Mouse (Mus musculus): Measurements from ENCODE around the gene Srcap. TPM values are rescaled to one million over a fixed set of nuclear protein-coding genes. Genes with fewer than 3 reads are reported as not detected.

Srcap gene
- polyA plus RNA-seq, 1 experiment from 2014 or later = 27.7 TPM

DNA sequence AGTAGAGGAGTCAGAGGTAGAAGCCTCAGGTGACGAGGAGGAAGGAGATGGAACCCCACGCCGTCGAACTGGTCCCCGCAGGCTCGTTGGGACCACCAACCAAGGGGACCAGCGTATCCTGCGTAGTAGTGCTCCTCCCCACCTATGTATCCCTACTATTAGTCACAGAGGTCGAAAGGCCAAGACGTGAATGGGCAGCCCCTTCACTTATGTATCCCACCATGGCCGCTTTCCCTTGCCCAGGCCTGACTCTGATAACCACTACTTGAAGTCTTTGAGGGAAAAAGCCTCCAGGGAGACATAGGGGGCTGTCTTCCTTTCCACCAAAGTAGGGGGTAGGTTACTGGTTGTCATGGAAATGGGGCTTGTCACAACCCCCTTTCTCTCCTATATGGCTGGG is 48.8 kb downstream of the Srcap start:
- Histone ChIP-seq H3K27me3 (ENCODE audit: control insufficient read depth, insufficient read depth, low read length) (no peaks in the 10 kb centered on the region), H3K4me1 (ENCODE audit: control insufficient read depth, insufficient read depth, low read length) (peaks cover 12% of the 10 kb centered on the region), H3K9ac (ENCODE audit: low read length) (no peak overlapping the region), H3K9me3 (replicated peaks; ENCODE audit: control insufficient read depth, low read length) (no peaks in the 10 kb centered on the region), H3K4me2 (ENCODE audit: low read depth, low read length) (no peak overlapping the region), H3K27ac (ENCODE audit: low read length) (no peak overlapping the region), H3K4me3 (ENCODE audit: low read length) (no peak overlapping the region), H3K36me3 (ENCODE audit: control insufficient read depth, insufficient read depth) (peaks cover 57% of the 10 kb centered on the region)
- no peak for ATAC-seq (replicated peaks; ENCODE audit: extremely low read depth, insufficient read depth, low FRiP score)
- 96% methylated on average over 11 of the region's 11 CpGs for WGBS

DNA sequence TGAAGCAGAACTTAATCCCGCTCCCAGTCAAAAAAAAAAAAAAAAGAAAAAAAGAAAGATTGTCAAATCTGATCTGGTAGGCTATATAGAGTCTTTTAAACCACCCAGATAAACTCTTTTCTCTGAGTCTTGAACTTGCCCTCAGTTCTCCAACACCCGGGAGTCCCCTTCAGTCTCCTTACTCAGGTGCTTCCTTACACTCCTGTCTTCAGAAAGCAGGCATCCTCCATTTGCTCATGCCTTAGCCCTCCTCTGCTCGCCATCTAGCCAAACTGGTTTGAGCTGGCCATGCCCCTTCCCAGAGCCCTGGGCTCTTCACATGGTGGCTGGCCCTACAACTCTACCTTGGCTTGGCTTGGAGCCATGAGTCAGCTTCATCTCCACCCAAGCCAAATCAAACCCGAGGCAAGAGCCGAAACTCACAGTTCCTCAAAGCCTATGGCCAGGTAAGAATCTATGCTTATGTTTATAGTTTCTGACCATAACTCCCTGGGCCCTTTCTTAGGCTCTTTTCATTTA is 49.6 kb downstream of the Srcap start, which contains the start of gene Tmem265:
Gene Tmem265, plus strand, starts transcription at position 51 of the 519 bp plus-strand sequence.
- no peak within 1 kb of the TSS for H3K4me3 ChIP-seq (ENCODE audit: low read length)
- WGBS = 85% methylated on average over 5 of the region's 5 CpGs
- H3K4me2 ChIP-seq (ENCODE audit: low read depth, low read length) = no peak within 1 kb of the TSS
- no peak within 1 kb of the TSS for H3K27ac ChIP-seq (ENCODE audit: low read length)
- ATAC-seq (replicated peaks; ENCODE audit: extremely low read depth, insufficient read depth, low FRiP score) = no peak
- H3K9ac ChIP-seq (ENCODE audit: low read length) = no peak within 1 kb of the TSS
- H3K27me3 ChIP-seq (ENCODE audit: control insufficient read depth, insufficient read depth, low read length) = no peaks in the 10 kb centered on the region
- H3K36me3 ChIP-seq (ENCODE audit: control insufficient read depth, insufficient read depth) = peaks cover 53% of the 10 kb centered on the region
- H3K4me1 ChIP-seq (ENCODE audit: control insufficient read depth, insufficient read depth, low read length) = peaks cover 12% of the 10 kb centered on the region
- H3K9me3 ChIP-seq (replicated peaks; ENCODE audit: control insufficient read depth, low read length) = no peaks in the 10 kb centered on the region

DNA sequence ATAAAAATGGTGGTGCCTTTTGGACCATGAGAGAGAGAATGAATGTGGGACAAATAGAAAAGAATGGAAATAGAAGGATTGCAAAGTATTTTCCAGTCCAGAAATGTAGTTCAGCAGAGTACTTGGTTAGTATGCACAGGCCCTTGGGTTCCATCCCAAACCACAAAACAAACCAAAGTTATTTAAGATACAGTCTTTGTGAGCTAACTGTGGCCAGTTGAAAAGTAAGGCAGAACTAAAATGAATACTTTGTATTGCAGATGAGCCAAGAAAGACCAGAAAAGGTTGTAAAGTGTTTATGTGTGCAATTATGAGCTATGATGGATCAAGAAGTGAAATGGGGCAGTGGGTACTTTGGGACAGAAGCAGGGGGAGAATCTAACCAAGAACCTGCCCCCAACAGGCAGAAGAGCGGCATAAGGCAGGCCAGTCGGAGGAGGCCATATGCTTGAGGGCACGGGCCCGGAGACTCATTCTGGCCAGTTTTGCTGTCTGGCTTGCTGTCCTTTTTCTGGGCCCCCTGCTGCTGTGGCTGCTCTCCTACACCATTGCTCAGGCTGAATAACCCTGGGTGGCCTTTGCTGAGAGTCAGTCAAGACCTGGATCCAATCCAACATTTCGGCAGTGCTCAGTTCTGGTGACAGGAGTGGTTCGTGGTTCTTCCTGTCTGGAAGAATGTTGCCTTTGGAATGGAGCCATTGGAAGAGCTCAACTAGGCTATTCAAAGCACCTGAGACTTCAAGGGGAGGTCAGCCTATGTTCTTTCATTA is 52.8 kb downstream of the Srcap start:
- Histone ChIP-seq H3K27me3 (ENCODE audit: control insufficient read depth, insufficient read depth, low read length) (no peaks in the 10 kb centered on the region), H3K27ac (ENCODE audit: low read length) (peak overlapping the region; percentile 62), H3K4me2 (ENCODE audit: low read depth, low read length) (no peak overlapping the region), H3K9ac (ENCODE audit: low read length) (no peak overlapping the region), H3K9me3 (replicated peaks; ENCODE audit: control insufficient read depth, low read length) (no peaks in the 10 kb centered on the region), H3K4me3 (ENCODE audit: low read length) (no peak overlapping the region), H3K4me1 (ENCODE audit: control insufficient read depth, insufficient read depth, low read length) (peaks cover 12% of the 10 kb centered on the region), H3K36me3 (ENCODE audit: control insufficient read depth, insufficient read depth) (peaks cover 29% of the 10 kb centered on the region)
- 41% methylated on average over 6 of the region's 6 CpGs for WGBS
- ATAC-seq (replicated peaks; ENCODE audit: extremely low read depth, insufficient read depth, low FRiP score) = peak; percentile 86

DNA sequence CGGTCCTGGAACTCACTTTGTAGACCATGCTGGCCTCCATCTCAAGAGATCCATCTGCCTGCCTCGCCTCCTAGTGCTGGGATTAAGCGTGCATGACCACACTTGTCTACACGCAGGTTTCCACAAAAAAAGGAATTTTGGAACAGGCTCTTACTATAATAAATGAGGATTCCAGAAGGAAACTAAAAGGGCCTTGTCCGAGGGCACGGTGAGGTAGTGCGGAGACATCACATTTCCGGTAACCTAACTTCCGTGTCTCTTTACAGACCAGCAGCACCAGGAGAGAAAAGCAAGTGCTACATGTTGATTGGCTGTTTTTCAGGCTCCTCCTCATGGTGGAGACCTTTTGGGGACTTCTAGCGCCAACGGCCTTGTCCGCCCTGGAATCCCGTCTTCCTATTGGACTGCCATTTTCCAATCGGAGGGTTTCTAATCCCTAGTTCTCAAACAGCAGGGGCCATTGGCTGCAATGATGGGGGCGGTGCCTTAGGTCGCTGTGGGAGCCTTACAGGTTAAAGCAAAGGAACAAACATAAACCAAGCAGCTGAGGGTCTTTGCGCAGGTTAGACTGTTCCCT is 61.2 kb downstream of the Srcap start, which contains the start of gene Phkg2:
Gene Phkg2, plus strand, starts transcription at position 446 of the 577 bp plus-strand sequence.
- H3K4me2 ChIP-seq (ENCODE audit: low read depth, low read length) = peak within 1 kb of the TSS; percentile 98
- peak within 1 kb of the TSS; percentile 86 for H3K9ac ChIP-seq (ENCODE audit: low read length)
- H3K36me3 ChIP-seq (ENCODE audit: control insufficient read depth, insufficient read depth) = peaks cover 8% of the 10 kb centered on the region
- H3K27ac ChIP-seq (ENCODE audit: low read length) = peak within 1 kb of the TSS; percentile 77
- H3K9me3 ChIP-seq (replicated peaks; ENCODE audit: control insufficient read depth, low read length) = no peaks in the 10 kb centered on the region
- peak within 1 kb of the TSS; percentile 86 for H3K4me3 ChIP-seq (ENCODE audit: low read length)
- under 1% methylated on average over 17 of the region's 17 CpGs for WGBS
- ATAC-seq (replicated peaks; ENCODE audit: extremely low read depth, insufficient read depth, low FRiP score) = peak; percentile 97
- H3K27me3 ChIP-seq (ENCODE audit: control insufficient read depth, insufficient read depth, low read length) = no peaks in the 10 kb centered on the region
- peaks cover 18% of the 10 kb centered on the region for H3K4me1 ChIP-seq (ENCODE audit: control insufficient read depth, insufficient read depth, low read length)

DNA sequence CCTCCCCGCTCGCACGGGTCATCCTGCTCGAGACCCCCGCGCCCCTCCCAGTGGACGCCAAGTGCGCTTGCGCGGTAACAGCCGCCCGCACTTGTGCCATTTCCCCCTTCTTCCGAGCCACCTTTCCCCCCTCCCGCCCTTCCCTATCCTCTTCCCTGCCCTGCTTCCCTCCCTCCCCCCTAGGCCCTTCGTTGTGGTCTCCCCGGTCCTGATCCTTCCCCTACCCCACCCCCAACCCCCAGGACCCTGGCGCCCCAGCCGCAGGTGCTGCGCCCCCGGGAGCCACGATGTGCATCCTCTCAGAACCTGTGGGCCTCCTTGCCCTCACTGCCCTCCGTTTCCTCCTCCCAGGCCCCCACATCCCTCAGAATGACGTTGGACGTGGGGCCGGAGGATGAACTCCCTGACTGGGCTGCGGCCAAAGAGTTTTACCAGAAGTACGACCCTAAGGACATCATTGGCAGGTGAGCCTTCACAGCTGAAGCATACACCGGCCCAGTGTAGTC is 61.8 kb downstream of the Srcap start:
- H3K9ac ChIP-seq (ENCODE audit: low read length) = peak overlapping the region; percentile 86
- H3K36me3 ChIP-seq (ENCODE audit: control insufficient read depth, insufficient read depth) = peaks cover 8% of the 10 kb centered on the region
- peak overlapping the region; percentile 98 for H3K4me2 ChIP-seq (ENCODE audit: low read depth, low read length)
- peak overlapping the region; percentile 77 for H3K27ac ChIP-seq (ENCODE audit: low read length)
- WGBS = 1% methylated on average over 22 of the region's 28 CpGs
- peak overlapping the region; percentile 86 for H3K4me3 ChIP-seq (ENCODE audit: low read length)
- ATAC-seq (replicated peaks; ENCODE audit: extremely low read depth, insufficient read depth, low FRiP score) = peak; percentile 52
- peaks cover 18% of the 10 kb centered on the region for H3K4me1 ChIP-seq (ENCODE audit: control insufficient read depth, insufficient read depth, low read length)
- H3K9me3 ChIP-seq (replicated peaks; ENCODE audit: control insufficient read depth, low read length) = no peaks in the 10 kb centered on the region
- no peaks in the 10 kb centered on the region for H3K27me3 ChIP-seq (ENCODE audit: control insufficient read depth, insufficient read depth, low read length)

DNA sequence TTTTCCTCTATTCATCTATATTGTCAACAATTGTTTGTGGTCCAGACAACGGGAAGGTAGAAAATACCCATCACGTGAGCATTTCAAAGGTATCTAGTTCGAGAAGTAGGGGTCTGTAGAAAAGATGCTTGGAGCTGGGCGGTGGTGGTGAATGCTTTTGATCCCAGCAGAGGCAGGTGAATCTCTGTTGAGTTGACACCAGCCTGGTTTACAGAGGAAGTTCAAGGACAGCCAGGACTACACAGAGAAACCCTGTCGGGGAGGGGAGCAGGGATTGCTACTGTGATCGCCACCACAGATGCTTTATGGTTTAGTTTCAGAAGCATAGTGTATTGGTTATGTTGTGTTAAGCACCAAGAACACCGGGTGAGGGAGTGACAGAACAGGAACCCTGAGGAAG is 62.3 kb downstream of the Srcap start:
- Histone ChIP-seq H3K27me3 (ENCODE audit: control insufficient read depth, insufficient read depth, low read length) (no peaks in the 10 kb centered on the region), H3K4me3 (ENCODE audit: low read length) (peak overlapping the region; percentile 86), H3K27ac (ENCODE audit: low read length) (peak overlapping the region; percentile 77)

DNA sequence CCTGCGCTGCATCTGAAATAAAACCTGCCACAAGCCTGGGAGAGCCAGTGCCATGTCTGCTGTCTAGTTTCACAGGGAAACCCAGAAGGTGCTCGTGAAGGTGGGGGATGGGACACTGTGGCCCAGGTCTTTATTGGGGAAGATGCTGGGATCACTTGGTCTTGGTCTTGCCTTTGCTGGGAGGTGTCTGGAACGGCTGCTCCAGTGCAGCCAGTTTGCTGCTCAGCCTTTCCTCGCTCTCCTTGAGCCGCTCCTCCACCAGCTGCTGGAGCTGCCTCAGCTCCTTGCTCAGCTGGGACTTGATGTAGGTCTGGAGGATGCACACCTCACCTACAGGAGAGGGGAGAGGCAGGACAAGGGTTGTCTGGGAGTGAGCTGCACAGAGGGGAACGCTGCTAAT is 71.5 kb downstream of the Srcap start:
- Histone ChIP-seq H3K4me3 (ENCODE audit: low read length) (no peak overlapping the region), H3K36me3 (ENCODE audit: control insufficient read depth, insufficient read depth) (peaks cover 29% of the 10 kb centered on the region), H3K9me3 (replicated peaks; ENCODE audit: control insufficient read depth, low read length) (no peaks in the 10 kb centered on the region), H3K4me1 (ENCODE audit: control insufficient read depth, insufficient read depth, low read length) (peaks cover 6% of the 10 kb centered on the region; the same call in 1 of the 2 replicates), H3K27me3 (ENCODE audit: control insufficient read depth, insufficient read depth, low read length) (no peaks in the 10 kb centered on the region), H3K9ac (ENCODE audit: low read length) (no peak overlapping the region), H3K27ac (ENCODE audit: low read length) (no peak overlapping the region), H3K4me2 (ENCODE audit: low read depth, low read length) (no peak overlapping the region)
- ATAC-seq (replicated peaks; ENCODE audit: extremely low read depth, insufficient read depth, low FRiP score) = no peak
- 90% methylated on average over 6 of the region's 6 CpGs for WGBS

More for the DNA sequence above, 62.3 kb downstream of the Srcap start:
- H3K4me1 ChIP-seq (ENCODE audit: control insufficient read depth, insufficient read depth, low read length) = peaks cover 18% of the 10 kb centered on the region
- peaks cover 5% of the 10 kb centered on the region for H3K36me3 ChIP-seq (ENCODE audit: control insufficient read depth, insufficient read depth)
- no peaks in the 10 kb centered on the region for H3K9me3 ChIP-seq (replicated peaks; ENCODE audit: control insufficient read depth, low read length)
- ATAC-seq (replicated peaks; ENCODE audit: extremely low read depth, insufficient read depth, low FRiP score) = no peak
- peak overlapping the region; percentile 98 for H3K4me2 ChIP-seq (ENCODE audit: low read depth, low read length)
- H3K9ac ChIP-seq (ENCODE audit: low read length) = peak overlapping the region; percentile 86
- 23% methylated on average over 7 of the region's 7 CpGs for WGBS

DNA sequence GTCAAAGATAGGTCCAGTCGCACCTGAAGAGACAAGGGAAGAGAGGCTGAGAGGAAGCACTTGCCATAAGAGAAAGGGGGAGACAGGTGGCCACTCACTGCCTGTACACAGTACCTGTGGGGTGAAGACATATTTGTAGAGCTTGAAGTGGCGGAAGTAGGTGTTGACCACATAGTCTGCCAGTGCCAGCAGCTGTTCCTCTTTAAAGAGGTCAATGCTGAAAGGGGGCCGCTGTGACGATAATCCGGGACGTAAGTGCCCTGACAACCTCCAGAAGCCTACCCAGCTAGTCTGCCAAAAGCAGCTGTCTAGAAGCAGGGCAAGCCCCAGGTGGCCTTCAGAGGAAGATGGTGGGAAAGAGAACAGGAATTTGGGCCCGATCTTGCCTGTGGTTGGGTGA is 73.2 kb downstream of the Srcap start:
- Histone ChIP-seq H3K9ac (ENCODE audit: low read length) (no peak overlapping the region), H3K36me3 (ENCODE audit: control insufficient read depth, insufficient read depth) (peaks cover 27% of the 10 kb centered on the region), H3K4me1 (ENCODE audit: control insufficient read depth, insufficient read depth, low read length) (peaks cover 12% of the 10 kb centered on the region), H3K4me3 (ENCODE audit: low read length) (no peak overlapping the region), H3K27me3 (ENCODE audit: control insufficient read depth, insufficient read depth, low read length) (no peaks in the 10 kb centered on the region), H3K9me3 (replicated peaks; ENCODE audit: control insufficient read depth, low read length) (no peaks in the 10 kb centered on the region), H3K27ac (ENCODE audit: low read length) (no peak overlapping the region), H3K4me2 (ENCODE audit: low read depth, low read length) (no peak overlapping the region)
- no peak for ATAC-seq (replicated peaks; ENCODE audit: extremely low read depth, insufficient read depth, low FRiP score)
- WGBS = 81% methylated on average over 7 of the region's 7 CpGs

DNA sequence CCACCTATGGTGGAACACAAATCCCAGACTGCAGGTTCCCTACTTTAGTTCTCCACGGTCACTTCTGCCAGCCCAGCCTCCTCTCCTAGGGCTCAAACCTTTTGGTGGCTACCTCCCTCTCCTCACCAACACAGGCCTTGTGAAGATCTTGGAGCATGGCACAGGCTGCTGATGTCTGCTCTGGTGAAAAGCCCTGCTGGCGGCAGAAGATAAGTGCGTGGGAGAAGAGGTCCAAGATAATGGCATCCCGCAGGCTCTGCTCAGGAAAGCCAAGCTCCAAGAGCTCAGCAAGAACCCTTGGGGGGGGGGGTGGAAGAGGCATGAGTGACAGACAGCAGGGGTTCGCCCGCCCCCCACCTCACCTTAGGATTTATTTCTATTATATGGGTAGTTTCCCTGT is 74.4 kb downstream of the Srcap start:
- Histone ChIP-seq H3K27me3 (ENCODE audit: control insufficient read depth, insufficient read depth, low read length) (no peaks in the 10 kb centered on the region), H3K4me3 (ENCODE audit: low read length) (no peak overlapping the region), H3K36me3 (ENCODE audit: control insufficient read depth, insufficient read depth) (peaks cover 28% of the 10 kb centered on the region), H3K4me2 (ENCODE audit: low read depth, low read length) (no peak overlapping the region), H3K27ac (ENCODE audit: low read length) (no peak overlapping the region), H3K9me3 (replicated peaks; ENCODE audit: control insufficient read depth, low read length) (no peaks in the 10 kb centered on the region), H3K9ac (ENCODE audit: low read length) (no peak overlapping the region), H3K4me1 (ENCODE audit: control insufficient read depth, insufficient read depth, low read length) (peaks cover 17% of the 10 kb centered on the region)
- WGBS = 78% methylated on average over 6 of the region's 6 CpGs
- no peak for ATAC-seq (replicated peaks; ENCODE audit: extremely low read depth, insufficient read depth, low FRiP score)
